Mouse (Mus musculus): ENCODE results near the gene Scoc. TPM values are rescaled to one million over a fixed set of nuclear protein-coding genes. Genes with fewer than 3 reads are reported as not detected.

The Scoc gene
- total and polyA plus RNA-seq, 3 experiments, result 14.7 to 29.5 TPM; not detected in 1

DNA sequence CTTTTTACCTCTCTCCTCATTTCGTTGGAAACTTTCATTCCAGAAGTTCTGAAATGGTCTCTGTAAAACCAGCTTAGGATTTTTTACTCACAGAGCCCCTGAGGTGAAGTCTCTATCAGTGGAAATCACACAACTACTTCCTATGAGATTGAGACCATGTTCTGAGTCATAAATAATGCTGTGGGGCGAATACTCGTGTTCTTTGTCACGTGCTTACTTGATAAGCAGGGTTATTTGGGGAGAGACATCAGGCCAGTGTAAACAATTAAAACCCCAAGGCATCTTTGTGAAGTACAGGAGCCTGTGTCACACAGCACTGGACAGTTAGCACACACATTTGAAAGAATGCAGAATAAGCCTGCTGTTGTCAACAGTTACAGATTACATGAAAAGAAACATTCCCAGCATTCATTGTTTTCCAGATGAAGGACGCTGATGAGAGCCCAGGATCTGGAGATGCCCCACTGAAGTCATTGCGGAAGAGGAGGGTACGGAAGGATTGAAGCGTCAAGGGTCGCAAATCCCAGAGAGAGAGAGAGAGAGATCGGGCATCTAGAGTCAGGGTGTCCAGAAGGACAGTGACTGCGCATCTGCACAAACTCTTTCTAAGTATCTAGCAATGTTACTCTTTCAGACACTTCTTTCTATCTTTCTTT lies 32.0 kb downstream of the Scoc start (continued):
- TF ChIP-seq CHD1 (IDR thresholded peaks at IDR 0.05; ENCODE audit: low read depth, low read length) (no peak), MAZ (IDR thresholded peaks at IDR 0.05; ENCODE audit: low read depth, low read length) (no peak), MYC (IDR thresholded peaks at IDR 0.05; ENCODE audit: low read depth, low read length) (0 out of 2 replicates have a peak, but pooled peaks have one; percentile 42), NELFE (IDR thresholded peaks at IDR 0.05; ENCODE audit: low read depth, low read length) (no peak), GATA1 (IDR thresholded peaks at IDR 0.05; ENCODE audit: low read depth, low read length) (peak; percentile 34; the same call in 1 of the 2 replicates), ZKSCAN1 (IDR thresholded peaks at IDR 0.05; ENCODE audit: low read depth, low read length) (no peak), JUND (IDR thresholded peaks at IDR 0.05; ENCODE audit: low read depth, low read length) (no peak), POLR2AphosphoS2 (IDR thresholded peaks at IDR 0.05; ENCODE audit: low read length) (no peak), SIN3A (IDR thresholded peaks at IDR 0.05; ENCODE audit: low read length) (peak; percentile 32; the same call in 1 of the 2 replicates), ZMIZ1 (IDR thresholded peaks at IDR 0.05; ENCODE audit: low read depth, low read length) (no peak), MAX (IDR thresholded peaks at IDR 0.05; ENCODE audit: low read length) (peak; percentile 68; the same call in 1 of the 2 replicates), ETS1 (IDR thresholded peaks at IDR 0.05; ENCODE audit: low read depth, low read length) (no peak), NRF1 (IDR thresholded peaks at IDR 0.05; ENCODE audit: insufficient read depth, low read depth, low read length, poor library complexity, severe bottlenecking) (no peak), ZC3H11A (IDR thresholded peaks at IDR 0.05; ENCODE audit: low read depth, low read length) (no peak), ZNF384 (IDR thresholded peaks at IDR 0.05; ENCODE audit: low read depth, low read length) (no peak), RAD21 (IDR thresholded peaks at IDR 0.05; ENCODE audit: low read depth, low read length) (no peak), POLR2AphosphoS5 (IDR thresholded peaks at IDR 0.05; ENCODE audit: borderline replicate concordance, low read depth, low read length) (no peak), CTCF (IDR thresholded peaks at IDR 0.05 in 2 of 3, conservative IDR thresholded peaks at IDR 0.05 in 1 of 3; ENCODE audit: control insufficient read depth in 1 of 3, insufficient read depth in 1 of 3, low read depth in 2 of 3, low read length in 3 of 3, poor library complexity in 1 of 3, severe bottlenecking in 1 of 3) (no peak), MYB (IDR thresholded peaks at IDR 0.05; ENCODE audit: low read depth, low read length) (no peak), TAL1 (IDR thresholded peaks at IDR 0.05; ENCODE audit: low read length) (no peak), CHD2 (IDR thresholded peaks at IDR 0.05; ENCODE audit: low read length) (no peak), TCF12 (IDR thresholded peaks at IDR 0.05; ENCODE audit: low read depth, low read length) (no peak)

DNA sequence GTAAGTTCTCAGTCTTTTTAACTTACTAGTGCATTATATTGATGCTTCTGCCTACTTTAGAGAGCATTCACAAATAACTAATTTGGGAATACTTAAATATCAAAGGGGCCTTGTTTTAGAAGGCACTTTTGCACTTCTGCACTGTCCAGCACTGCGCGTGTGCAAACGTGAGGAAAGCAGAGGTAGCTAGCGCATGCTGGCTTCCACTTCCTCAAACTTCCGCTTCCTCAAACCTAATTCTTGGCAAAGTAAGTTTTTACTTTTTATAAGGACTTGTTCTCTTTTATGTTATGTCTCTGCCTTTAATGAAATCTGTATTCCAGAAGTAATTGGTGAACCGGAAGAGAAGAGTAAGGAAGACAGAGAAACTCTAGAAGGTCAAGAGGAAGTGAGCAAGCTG lies 33.0 kb downstream of the Scoc start:
- H3K9ac ChIP-seq (ENCODE audit: control insufficient read depth, low read depth, low read length, poor library complexity, severe bottlenecking), result no peak overlapping the region
- H3K27ac ChIP-seq (ENCODE audit: control insufficient read depth, low read depth, low read length), result no peak overlapping the region
- no peak overlapping the region for H3K4me3 ChIP-seq (ENCODE audit: control insufficient read depth in 1 of 2, insufficient read depth in 1 of 2, low read depth in 2 of 2, low read length in 2 of 2)
- no peaks in the 10 kb centered on the region for H3K9me3 ChIP-seq (replicated peaks; ENCODE audit: insufficient read depth, low read length)
- H3K36me3 ChIP-seq (ENCODE audit: control insufficient read depth in 1 of 2, insufficient read depth in 2 of 2, low read length in 2 of 2), result peaks cover 0 to 20% of the 10 kb centered on the region in 2 experiments; a peak in 2 of 4 replicates
- peaks cover 16 to 33% of the 10 kb centered on the region in 2 experiments for H3K4me1 ChIP-seq (ENCODE audit: control insufficient read depth in 1 of 2, insufficient read depth in 2 of 2, low read length in 2 of 2)
- no peaks in the 10 kb centered on the region for H3K79me2 ChIP-seq (ENCODE audit: control insufficient read depth, insufficient read depth, low read length, poor library complexity)
- peak; percentile 53 for DNase-seq (ENCODE audit: low read depth, low spot score)
- H3K27me3 ChIP-seq (ENCODE audit: control insufficient read depth in 1 of 2, insufficient read depth in 2 of 2, low read length in 2 of 2), result no peaks in the 10 kb centered on the region
- no peak for TF ChIP-seq CHD2 (IDR thresholded peaks at IDR 0.05; ENCODE audit: low read length)
- no peak for TF ChIP-seq KAT2A (conservative IDR thresholded peaks at IDR 0.05; ENCODE audit: low read depth, low read length)
- TF ChIP-seq USF1 (IDR thresholded peaks at IDR 0.05; ENCODE audit: low read depth, low read length), result no peak
- no peak for TF ChIP-seq GATA1 (IDR thresholded peaks at IDR 0.05; ENCODE audit: low read depth, low read length)
- no peak for TF ChIP-seq NELFE (IDR thresholded peaks at IDR 0.05; ENCODE audit: low read depth, low read length)
- TF ChIP-seq MYB (IDR thresholded peaks at IDR 0.05; ENCODE audit: low read depth, low read length), result no peak
- TF ChIP-seq SIN3A (IDR thresholded peaks at IDR 0.05; ENCODE audit: low read length), result no peak
- no peak for TF ChIP-seq ZMIZ1 (IDR thresholded peaks at IDR 0.05; ENCODE audit: low read depth, low read length)
- TF ChIP-seq BHLHE40 (IDR thresholded peaks at IDR 0.05; ENCODE audit: borderline replicate concordance, low read depth, low read length), result peak; percentile 25; the same call in 1 of the 2 replicates
- 0 out of 2 replicates have a peak, but pooled peaks have one; percentile 24 for TF ChIP-seq HCFC1 (IDR thresholded peaks at IDR 0.05; ENCODE audit: low read depth, low read length)
- no peak for TF ChIP-seq ETS1 (IDR thresholded peaks at IDR 0.05; ENCODE audit: low read depth, low read length)
- TF ChIP-seq POLR2AphosphoS2 (IDR thresholded peaks at IDR 0.05; ENCODE audit: low read length), result no peak
- TF ChIP-seq RCOR1 (IDR thresholded peaks at IDR 0.05; ENCODE audit: low read depth, low read length), result no peak
- TF ChIP-seq CTCF (IDR thresholded peaks at IDR 0.05 in 2 of 3, conservative IDR thresholded peaks at IDR 0.05 in 1 of 3; ENCODE audit: control insufficient read depth in 1 of 3, insufficient read depth in 1 of 3, low read depth in 2 of 3, low read length in 3 of 3, poor library complexity in 1 of 3, severe bottlenecking in 1 of 3), result no peak
- TF ChIP-seq ZC3H11A (IDR thresholded peaks at IDR 0.05; ENCODE audit: low read depth, low read length), result no peak
- TF ChIP-seq MAZ (IDR thresholded peaks at IDR 0.05; ENCODE audit: low read depth, low read length), result no peak
- TF ChIP-seq TAL1 (IDR thresholded peaks at IDR 0.05; ENCODE audit: low read length), result no peak
- TF ChIP-seq RAD21 (IDR thresholded peaks at IDR 0.05; ENCODE audit: low read depth, low read length), result no peak
- TF ChIP-seq CHD1 (IDR thresholded peaks at IDR 0.05; ENCODE audit: low read depth, low read length), result no peak
- no peak for TF ChIP-seq ZNF384 (IDR thresholded peaks at IDR 0.05; ENCODE audit: low read depth, low read length)
- TF ChIP-seq USF2 (IDR thresholded peaks at IDR 0.05; ENCODE audit: borderline replicate concordance in 1 of 2, insufficient read depth in 1 of 2, low read depth in 1 of 2, low read length in 2 of 2), result no peak
- TF ChIP-seq GABPA (IDR thresholded peaks at IDR 0.05; ENCODE audit: low read depth, low read length), result no peak
- TF ChIP-seq POLR2A (IDR thresholded peaks at IDR 0.05; ENCODE audit: control insufficient read depth in 1 of 2, insufficient read depth in 1 of 2, low read depth in 1 of 2, low read length in 2 of 2, poor library complexity in 1 of 2), result no peak
- no peak for TF ChIP-seq POLR2AphosphoS5 (IDR thresholded peaks at IDR 0.05; ENCODE audit: borderline replicate concordance, low read depth, low read length)
- TF ChIP-seq TCF12 (IDR thresholded peaks at IDR 0.05; ENCODE audit: low read depth, low read length), result no peak

Data from MEL (cell line).